9 mouse cellular contexts compared by ENCODE assay signal in genomic region chr14:20392326-20392725, GRCm38 (mm10). TPM values are rescaled to one million over a fixed set of nuclear protein-coding genes. Genes with fewer than 3 reads are reported as not detected.
A peak's percentile ranks its signal among the peaks of the same experiment; 100 is the strongest.
DNase-seq lines count a peak whose midpoint lies in the region; ATAC-seq lines count a peak whose summit lies in the region.
"Had no signal": no experiment of that assay in that cellular context is flagged by ENCODE, and none has a peak within 500 bp of the region (broad histone marks: within the 10 kb centered on the region; RNA-seq: fewer than 3 reads in every experiment).

No protein-coding gene starts in this region.

- H3K4me2 ChIP-seq in limb, embryonic 12.5 days: peak overlapping the region; percentile 62; the same call in 1 of the 2 replicates
- peak overlapping the region; percentile 81 for H3K4me2 ChIP-seq in liver, embryonic 15.5 days

- no peak overlapping the region for H3K4me3 ChIP-seq in limb, embryonic 12.5 days (replicated peaks)
- H3K4me3 ChIP-seq in limb, embryonic 10.5 days: no peak overlapping the region
- H3K4me3 ChIP-seq in embryonic facial prominence, embryonic 10.5 days: peak overlapping the region; percentile 21; the same call in 1 of the 2 replicates
- H3K4me3 ChIP-seq in liver, embryonic 15.5 days (replicated peaks): peak overlapping the region; percentile 81; the same call in 1 of the 2 replicates

- no peak overlapping the region for H3K9ac ChIP-seq in limb, embryonic 12.5 days (replicated peaks)
- no peak overlapping the region for H3K9ac ChIP-seq in liver, embryonic 15.5 days

- peaks cover 24% of the 10 kb centered on the region for H3K36me3 ChIP-seq in limb, embryonic 12.5 days
- H3K36me3 ChIP-seq in limb, embryonic 10.5 days: peaks cover 29% of the 10 kb centered on the region
- H3K36me3 ChIP-seq in embryonic facial prominence, embryonic 10.5 days (replicated peaks): peaks cover 29% of the 10 kb centered on the region
- peaks cover 18% of the 10 kb centered on the region for H3K36me3 ChIP-seq in liver, embryonic 15.5 days (replicated peaks)

- no peaks in the 10 kb centered on the region for H3K27me3 ChIP-seq in limb, embryonic 12.5 days
- no peaks in the 10 kb centered on the region for H3K27me3 ChIP-seq in limb, embryonic 10.5 days (ENCODE audit: low read depth, poor library complexity, severe bottlenecking)
- H3K27me3 ChIP-seq in embryonic facial prominence, embryonic 10.5 days (replicated peaks; ENCODE audit: low read depth, poor library complexity, severe bottlenecking): no peaks in the 10 kb centered on the region
- no peaks in the 10 kb centered on the region for H3K27me3 ChIP-seq in liver, embryonic 15.5 days

- H3K27ac ChIP-seq in limb, embryonic 12.5 days: no peak overlapping the region
- H3K27ac ChIP-seq in limb, embryonic 10.5 days: no peak overlapping the region
- no peak overlapping the region for H3K27ac ChIP-seq in embryonic facial prominence, embryonic 10.5 days (replicated peaks)
- 0 out of 2 replicates have a peak overlapping the region, but pooled peaks have one; percentile 36 for H3K27ac ChIP-seq in liver, embryonic 15.5 days (replicated peaks)

- peaks cover 10% of the 10 kb centered on the region for H3K4me1 ChIP-seq in limb, embryonic 12.5 days (replicated peaks)
- H3K4me1 ChIP-seq in limb, embryonic 10.5 days: peaks cover 18% of the 10 kb centered on the region
- H3K4me1 ChIP-seq in embryonic facial prominence, embryonic 10.5 days: peaks cover 26% of the 10 kb centered on the region
- peaks cover 36% of the 10 kb centered on the region for H3K4me1 ChIP-seq in liver, embryonic 15.5 days (replicated peaks)

- no peaks in the 10 kb centered on the region for H3K9me3 ChIP-seq in limb, embryonic 12.5 days
- H3K9me3 ChIP-seq in limb, embryonic 10.5 days (replicated peaks): no peaks in the 10 kb centered on the region
- no peaks in the 10 kb centered on the region for H3K9me3 ChIP-seq in embryonic facial prominence, embryonic 10.5 days
- no peaks in the 10 kb centered on the region for H3K9me3 ChIP-seq in liver, embryonic 15.5 days (replicated peaks)

- 82% methylated on average over 4 of the region's 4 CpGs for WGBS in limb, embryonic 12.5 days
- WGBS in limb, embryonic 10.5 days: 86% methylated on average over 4 of the region's 4 CpGs
- WGBS in embryonic facial prominence, embryonic 10.5 days: 86% methylated on average over 4 of the region's 4 CpGs
- 49% methylated on average over 4 of the region's 4 CpGs for WGBS in liver, embryonic 15.5 days (ENCODE audit: insufficient replicate concordance)

- intact Hi-C loops in left cerebral cortex, postnatal 10 days (cut with DNase I): loop anchor here (10.0 kb wide), 1 partner anchor 272 kb away; the partner anchor contains the start of gene Synpo2l

- no peak for ATAC-seq in cerebellum, adult (ENCODE audit: insufficient number of reproducible peaks, low FRiP score, low TSS enrichment)
- no peak for ATAC-seq in limb, embryonic 12.5 days (ENCODE audit: insufficient number of reproducible peaks, insufficient read depth, low FRiP score, low TSS enrichment, low read depth)
- ATAC-seq in liver, embryonic 15.5 days (ENCODE audit: insufficient read depth): no peak

- peak; percentile 29 to 31 for DNase-seq in cerebellum, postnatal 14 days
- DNase-seq in limb, embryonic 10.5 days (ENCODE audit: low spot score): no peak
- DNase-seq in embryonic facial prominence, embryonic 10.5 days (ENCODE audit: low spot score): no peak
- DNase-seq in yolk sac, embryonic 10.5 days (ENCODE audit: low spot score): no peak
- DNase-seq in left cerebral cortex, postnatal 10 days (ENCODE audit: extremely low spot score in 1 of 2, low spot score in 2 of 2): no peak
- DNase-seq: adrenal gland, postnatal 14 days had no signal

RNA-seq across cellular contexts. Expression of gene Mrps16, which starts 1.1 kb away (rescaled TPM):
- polyA plus RNA-seq in limb, embryonic 12.5 days (2016; fragmentation: Nextera tagmentation; extraction: Ambion mirVana): 84.7 and 85.9 TPM in 2 replicates
- 90.4 TPM in 2 replicates for polyA plus RNA-seq in limb, embryonic 10.5 days (2016; fragmentation: Nextera tagmentation; extraction: Ambion mirVana)
- polyA plus RNA-seq in embryonic facial prominence, embryonic 10.5 days (2016; fragmentation: Nextera tagmentation; extraction: Ambion mirVana): 81.2 and 86.5 TPM in 2 replicates
- polyA plus RNA-seq in liver, embryonic 15.5 days (2015; fragmentation: Nextera tagmentation; extraction: Ambion mirVana): 42.7 and 48.3 TPM in 2 replicates
- 10 to 100 TPM; 39.2 to 39.4 TPM for total RNA-seq in left cerebral cortex, postnatal 10 days (2021)

RNA-seq across cellular contexts. Expression of gene Dnajc9, which starts 3.6 kb away (rescaled TPM):
- 234 and 245 TPM in 2 replicates for polyA plus RNA-seq in limb, embryonic 12.5 days (2016; fragmentation: Nextera tagmentation; extraction: Ambion mirVana)
- polyA plus RNA-seq in limb, embryonic 10.5 days (2016; fragmentation: Nextera tagmentation; extraction: Ambion mirVana): 272 and 290 TPM in 2 replicates
- 286 and 298 TPM in 2 replicates for polyA plus RNA-seq in embryonic facial prominence, embryonic 10.5 days (2016; fragmentation: Nextera tagmentation; extraction: Ambion mirVana)
- polyA plus RNA-seq in liver, embryonic 15.5 days (2015; fragmentation: Nextera tagmentation; extraction: Ambion mirVana): 111 and 114 TPM in 2 replicates
- total RNA-seq in left cerebral cortex, postnatal 10 days (2021): 10 to 100 TPM; 23.3 to 25.8 TPM

RNA-seq across cellular contexts. Expression of gene Fam149b, which starts 44.4 kb away (rescaled TPM):
- 45.4 and 45.9 TPM in 2 replicates for polyA plus RNA-seq in limb, embryonic 12.5 days (2016; fragmentation: Nextera tagmentation; extraction: Ambion mirVana)
- 43.5 and 51.7 TPM in 2 replicates for polyA plus RNA-seq in limb, embryonic 10.5 days (2016; fragmentation: Nextera tagmentation; extraction: Ambion mirVana)
- polyA plus RNA-seq in embryonic facial prominence, embryonic 10.5 days (2016; fragmentation: Nextera tagmentation; extraction: Ambion mirVana): 42.8 and 45.4 TPM in 2 replicates
- 7.5 and 8.5 TPM in 2 replicates for polyA plus RNA-seq in liver, embryonic 15.5 days (2015; fragmentation: Nextera tagmentation; extraction: Ambion mirVana)
- total RNA-seq in left cerebral cortex, postnatal 10 days (2021): 10 to 100 TPM; 41.8 to 48.7 TPM

RNA-seq across cellular contexts. Expression of gene Ecd, which starts 44.4 kb away (rescaled TPM):
- 56.8 and 58.9 TPM in 2 replicates for polyA plus RNA-seq in limb, embryonic 12.5 days (2016; fragmentation: Nextera tagmentation; extraction: Ambion mirVana)
- 71.7 and 74.6 TPM in 2 replicates for polyA plus RNA-seq in limb, embryonic 10.5 days (2016; fragmentation: Nextera tagmentation; extraction: Ambion mirVana)
- 76.1 and 76.7 TPM in 2 replicates for polyA plus RNA-seq in embryonic facial prominence, embryonic 10.5 days (2016; fragmentation: Nextera tagmentation; extraction: Ambion mirVana)
- polyA plus RNA-seq in liver, embryonic 15.5 days (2015; fragmentation: Nextera tagmentation; extraction: Ambion mirVana): 25.3 and 26.8 TPM in 2 replicates
- 10 to 100 TPM; 29.6 to 33.0 TPM for total RNA-seq in left cerebral cortex, postnatal 10 days (2021)

RNA-seq across cellular contexts. Expression of gene Cfap70, which starts 59.7 kb away (rescaled TPM):
- polyA plus RNA-seq in limb, embryonic 12.5 days (2016; fragmentation: Nextera tagmentation; extraction: Ambion mirVana): 0.21 and 0.64 TPM in 2 replicates
- polyA plus RNA-seq in limb, embryonic 10.5 days (2016; fragmentation: Nextera tagmentation; extraction: Ambion mirVana): 0.29 and 0.90 TPM in 2 replicates
- polyA plus RNA-seq in embryonic facial prominence, embryonic 10.5 days (2016; fragmentation: Nextera tagmentation; extraction: Ambion mirVana): 0.47 and 1.1 TPM in 2 replicates
- not detected in 2 replicates for polyA plus RNA-seq in liver, embryonic 15.5 days (2015; fragmentation: Nextera tagmentation; extraction: Ambion mirVana)
- total RNA-seq in left cerebral cortex, postnatal 10 days (2021): 1 to 10 TPM; 2.5 to 3.0 TPM

Comparison
In these comparisons a context has a peak if more than half of its experiments do, and no peak if none do; other contexts are left out.
1. DNase-seq: peak in cerebellum, postnatal 14 days (2 of 2); none in limb, embryonic 10.5 days (single experiment), embryonic facial prominence, embryonic 10.5 days (single experiment), yolk sac, embryonic 10.5 days (single experiment) and left cerebral cortex, postnatal 10 days (0 of 2).
2. H3K4me3 ChIP-seq: peak in embryonic facial prominence, embryonic 10.5 days (single experiment) and liver, embryonic 15.5 days (single experiment); none in limb, embryonic 12.5 days (single experiment) and limb, embryonic 10.5 days (single experiment).